Mouse (Mus musculus) spleen, adult 2 months (tissue): ENCODE results near the gene Fam163b.

Source experiments
- CTCF ChIP-seq: fragments of 200-500 bp; IDR thresholded peaks from 2 replicates; pipeline ENCODE4 v1.5.1; 2011; ENCODE audit warnings: mild to moderate bottlenecking, inconsistent platforms; ENCODE audit not compliant: insufficient read depth, insufficient read length, insufficient replicate concordance; ENCODE audit errors: extremely low read depth
- POLR2A ChIP-seq: fragments of 200-500 bp; IDR thresholded peaks from 2 replicates; pipeline ENCODE4 v1.6.1; 2011; ENCODE audit warnings: low read depth, low read length, inconsistent platforms

DNA sequence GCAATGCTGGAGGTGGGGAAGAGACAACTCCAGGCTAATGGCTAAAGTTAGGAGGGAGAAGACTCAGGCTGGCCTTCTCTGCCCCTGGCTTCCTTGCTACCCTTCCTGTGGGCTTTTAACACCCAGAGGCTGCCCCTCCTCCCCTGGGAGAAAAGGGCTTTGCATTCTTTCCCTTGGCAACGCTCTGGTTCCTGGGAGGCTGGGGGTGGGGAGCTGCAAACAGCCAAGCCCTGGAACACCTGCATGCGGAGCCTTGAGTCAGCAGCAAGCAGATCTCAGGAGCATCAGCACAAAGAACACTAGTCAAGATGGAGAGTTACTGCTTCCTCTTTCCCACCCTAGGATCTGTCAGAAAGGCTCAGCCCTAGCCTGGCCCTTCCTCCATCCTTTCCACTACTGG lies 7.2 kb upstream of the Fam163b start:
- no peak for TF ChIP-seq CTCF
- TF ChIP-seq POLR2A: no peak
